Mouse (Mus musculus) hindbrain, embryonic 14.5 days (tissue): Measurements from ENCODE around the gene Lingo3. TPM values are rescaled to one million over a fixed set of nuclear protein-coding genes. Genes with fewer than 3 reads are reported as not detected.

ENCODE experiments used
- ATAC-seq: fragments of 200-750 bp; cut with Nextera tagmentation; 2 replicates; pipeline ENCODE4 v1.8.0; 2017; ENCODE audit warnings: moderate number of reproducible peaks, mild to moderate bottlenecking, moderate TSS enrichment, moderate library complexity; ENCODE audit not compliant: low FRiP score
- DNase-seq: peaks from one replicate; pipeline ENCODE4 v3.0.0-alpha.2; 2015; ENCODE audit warnings: low spot score
- H3K27ac ChIP-seq: fragments of 300-500 bp; sonication (generic); 2 replicates; pipeline ENCODE4 v1.5.1; 2014; ENCODE audit warnings: mild to moderate bottlenecking, moderate library complexity
- H3K27me3 ChIP-seq: fragments of 300-500 bp; sonication (generic); 2 replicates; pipeline ENCODE4 v1.6.1; 2014; ENCODE audit warnings: mild to moderate bottlenecking, low read length, mixed read lengths; ENCODE audit not compliant: control insufficient read depth, insufficient read depth
- H3K36me3 ChIP-seq: fragments of 300-500 bp; sonication (generic); replicated peaks from 2 replicates; pipeline ENCODE4 v1.6.1; 2014; ENCODE audit not compliant: control insufficient read depth, insufficient read depth
- H3K4me1 ChIP-seq: fragments of 300-500 bp; sonication (generic); replicated peaks from 2 replicates; pipeline ENCODE4 v1.6.1; 2014; ENCODE audit warnings: antibody characterized with exemption, low read length, mixed read lengths; ENCODE audit not compliant: control insufficient read depth, insufficient read depth
- H3K4me2 ChIP-seq: fragments of 300-500 bp; sonication (generic); replicated peaks from 2 replicates; pipeline ENCODE4 v1.6.1; 2014; ENCODE audit warnings: mild to moderate bottlenecking, moderate library complexity
- H3K4me3 ChIP-seq: fragments of 300-500 bp; sonication (generic); replicated peaks from 2 replicates; pipeline ENCODE4 v1.5.1; 2014; ENCODE audit warnings: mild to moderate bottlenecking, low read length
- H3K9ac ChIP-seq: fragments of 300-500 bp; sonication (generic); 2 replicates; pipeline ENCODE4 v1.6.1; 2014
- H3K9me3 ChIP-seq: fragments of 300-500 bp; sonication (generic); 2 replicates; pipeline ENCODE4 v1.6.1; 2016; ENCODE audit warnings: low read length; ENCODE audit not compliant: control insufficient read depth
- WGBS: fragments of 180-500 bp; shearing (Covaris S2); extraction: QIAGEN DNeasy Blood & Tissue Kit; methylation state at CpG from one replicate; pipeline ENCODE4 v1.1.7; 2014; 5-methylcytosine and 5-hydroxymethylcytosine counted together
- polyA plus RNA-seq: library from polyadenylated mRNA; unstranded; fragments of >200 nt; fragmentation: Nextera tagmentation; extraction: Ambion mirVana; gene quantifications from 2 replicates; pipeline ENCODE4 v1.2.1, GENCODE M21; 2014

The Lingo3 gene
- polyA plus RNA-seq, 1 experiment from 2014 or later: 9.9 TPM

DNA sequence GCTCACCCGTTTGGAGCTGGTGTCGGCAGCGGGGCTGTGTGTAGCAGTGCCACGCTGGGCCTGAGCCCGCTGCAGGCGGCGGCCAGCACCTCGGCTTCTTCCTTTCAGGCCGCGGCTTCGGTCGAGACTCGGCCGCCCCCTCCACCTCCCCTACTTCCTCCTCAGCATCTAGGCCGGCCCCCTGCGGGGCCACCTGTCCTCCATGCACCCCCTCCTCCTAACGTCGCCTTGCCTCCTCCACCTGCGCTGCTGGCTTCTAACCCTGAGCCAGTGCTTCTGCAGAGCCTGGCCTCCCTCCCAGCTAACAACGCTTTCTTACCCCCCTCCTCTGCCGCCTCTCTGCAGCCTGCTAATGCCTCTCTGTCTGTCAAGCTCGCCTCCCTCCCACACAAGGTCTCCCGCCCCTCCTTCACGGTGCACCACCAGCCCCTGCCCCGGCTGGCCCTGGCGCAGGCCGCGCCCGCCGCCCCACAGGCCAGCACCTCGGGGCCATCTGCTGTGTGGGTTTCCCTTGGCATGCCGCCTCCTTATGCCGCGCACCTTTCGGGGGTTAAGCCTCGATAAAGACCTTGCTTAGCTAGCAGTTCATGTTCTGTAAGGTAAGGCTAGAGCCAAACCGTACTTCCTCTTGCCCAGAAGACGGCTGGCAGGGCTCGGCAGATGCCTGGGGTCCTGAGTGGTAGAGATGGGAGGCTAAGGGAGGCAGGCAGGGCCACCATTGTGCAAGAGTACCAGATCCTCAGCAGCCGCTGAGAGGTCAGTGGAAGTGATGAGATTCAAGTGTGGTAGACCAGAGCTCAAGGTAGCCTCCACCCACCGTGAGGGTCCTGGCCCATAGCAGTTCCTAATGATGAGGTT, 51.4 kb downstream of the Lingo3 start:
- no peak for ATAC-seq
- H3K36me3 ChIP-seq: peaks cover 91% of the 10 kb centered on the region
- WGBS: 74% methylated on average over 41 of the region's 41 CpGs
- H3K27me3 ChIP-seq: no peaks in the 10 kb centered on the region
- no peaks in the 10 kb centered on the region for H3K9me3 ChIP-seq
- H3K4me3 ChIP-seq: no peak overlapping the region
- no peak for DNase-seq
- H3K4me2 ChIP-seq: no peak overlapping the region
- no peak overlapping the region for H3K27ac ChIP-seq
- H3K9ac ChIP-seq: no peak overlapping the region
- peaks cover 9% of the 10 kb centered on the region; the same call in 1 of the 2 replicates for H3K4me1 ChIP-seq

DNA sequence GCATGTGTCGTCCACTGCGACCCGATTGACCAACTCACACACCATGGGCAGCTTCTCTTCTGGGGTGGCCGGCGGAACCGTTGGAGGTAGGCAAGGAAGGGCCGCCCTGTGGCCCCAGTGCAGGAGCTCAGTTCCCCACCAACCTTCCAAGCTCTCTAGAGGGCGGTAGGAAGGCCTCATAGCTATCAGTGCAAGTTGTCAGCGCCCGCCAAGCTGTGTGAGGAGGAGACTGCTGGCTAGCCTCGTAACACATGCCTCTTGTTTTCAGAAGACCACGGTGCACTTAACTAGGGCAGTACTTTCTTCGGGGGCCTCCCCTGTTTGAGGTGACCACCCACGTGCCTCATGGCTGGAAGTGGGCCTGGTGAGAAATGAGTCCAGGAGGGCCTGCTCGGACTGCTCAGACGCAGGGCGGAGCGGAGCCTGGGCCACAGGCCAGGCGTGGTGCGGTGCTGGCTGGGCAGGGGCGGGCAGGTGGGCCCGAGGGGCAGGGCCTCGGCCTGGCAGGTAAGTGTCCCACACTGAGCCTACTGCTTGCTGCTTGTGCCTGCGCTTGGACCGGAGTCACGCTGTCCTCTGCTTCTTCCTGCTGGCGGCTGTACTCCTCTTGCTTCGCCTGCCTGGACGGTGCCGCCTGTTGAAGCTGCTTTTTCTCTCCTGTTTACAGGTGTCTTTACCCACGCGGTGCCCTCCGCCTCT, 52.2 kb downstream of the Lingo3 start:
- H3K9ac ChIP-seq: no peak overlapping the region
- H3K9me3 ChIP-seq: no peaks in the 10 kb centered on the region
- H3K4me2 ChIP-seq: no peak overlapping the region
- no peak overlapping the region for H3K27ac ChIP-seq
- DNase-seq (no peak), ATAC-seq (no peak)
- H3K36me3 ChIP-seq: peaks cover 99% of the 10 kb centered on the region
- H3K4me1 ChIP-seq: peaks cover 2% of the 10 kb centered on the region; the same call in 1 of the 2 replicates
- WGBS: 84% methylated on average over 33 of the region's 33 CpGs
- no peak overlapping the region for H3K4me3 ChIP-seq
- H3K27me3 ChIP-seq: no peaks in the 10 kb centered on the region

DNA sequence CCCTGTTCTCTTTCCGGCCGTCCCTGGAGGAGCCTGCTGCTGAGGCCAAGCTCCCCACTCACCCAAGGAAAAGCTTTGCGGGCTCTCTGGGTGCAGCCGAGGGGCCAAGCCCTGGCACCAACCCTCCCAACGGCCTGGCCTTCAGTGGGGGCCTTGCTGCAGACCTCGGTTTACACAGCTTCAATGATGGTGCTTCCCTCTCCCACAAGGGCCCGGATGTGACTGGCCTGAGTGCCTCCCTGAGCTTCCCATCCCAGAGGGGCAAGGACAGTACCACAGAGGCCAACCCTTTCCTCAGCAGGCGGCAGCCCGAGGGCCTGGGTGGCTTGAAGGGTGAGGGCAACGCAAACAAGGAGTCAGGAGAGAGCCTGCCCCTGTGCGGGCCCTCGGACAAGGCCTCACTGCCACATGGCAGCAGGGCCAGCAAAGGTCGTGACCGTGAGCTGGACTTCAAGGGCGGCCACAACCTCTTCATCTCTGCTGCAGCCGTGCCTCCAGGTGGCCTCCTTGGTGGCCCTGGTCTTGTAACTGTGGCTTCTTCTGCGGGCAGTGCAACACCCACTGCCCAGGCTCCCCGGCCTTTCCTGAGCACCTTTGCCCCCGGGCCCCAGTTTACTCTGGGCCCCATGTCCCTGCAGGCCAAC, 53.0 kb downstream of the Lingo3 start:
- no peak for DNase-seq
- Histone ChIP-seq H3K9me3 (no peaks in the 10 kb centered on the region), H3K9ac (no peak overlapping the region), H3K4me1 (no peaks in the 10 kb centered on the region), H3K27ac (no peak overlapping the region), H3K4me3 (no peak overlapping the region), H3K4me2 (no peak overlapping the region), H3K36me3 (peaks cover 99% of the 10 kb centered on the region), H3K27me3 (no peaks in the 10 kb centered on the region)
- no peak for ATAC-seq
- WGBS: 88% methylated on average over 19 of the region's 19 CpGs

DNA sequence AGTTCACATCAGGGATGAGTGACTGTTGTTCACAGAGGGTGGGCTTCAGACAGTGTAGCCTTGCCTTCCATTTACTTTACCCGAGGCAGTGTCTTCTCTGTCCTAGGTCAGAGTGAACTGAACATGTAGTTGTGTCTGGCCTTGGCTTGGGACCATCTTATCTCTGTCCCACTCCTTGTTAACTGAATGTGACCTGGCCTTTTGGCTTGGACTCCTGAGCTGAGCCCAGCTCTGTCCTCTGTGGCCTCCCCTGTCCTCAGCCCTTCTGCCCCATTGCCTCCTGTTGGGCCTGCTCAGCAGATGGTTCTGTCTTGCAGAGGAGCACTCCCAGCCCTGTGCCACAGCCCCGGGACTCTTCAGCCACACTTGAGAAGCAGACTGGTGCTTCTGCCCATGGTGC, 56.3 kb downstream of the Lingo3 start:
- H3K36me3 ChIP-seq: peaks cover 99% of the 10 kb centered on the region

GRCm38 (mm10) chr10:80785963-80786362, 57.9 kb downstream of the Lingo3 start:
- Histone ChIP-seq H3K27ac (no peak overlapping the region), H3K4me1 (no peaks in the 10 kb centered on the region), H3K4me3 (no peak overlapping the region), H3K4me2 (no peak overlapping the region), H3K36me3 (peaks cover 99% of the 10 kb centered on the region), H3K9ac (no peak overlapping the region), H3K27me3 (no peaks in the 10 kb centered on the region), H3K9me3 (no peaks in the 10 kb centered on the region)
- ATAC-seq: no peak
- DNase-seq: no peak
- 92% methylated on average over 11 of the region's 11 CpGs for WGBS

More for the DNA sequence above, 56.3 kb downstream of the Lingo3 start:
- 83% methylated on average over 2 of the region's 2 CpGs for WGBS
- H3K27me3 ChIP-seq: no peaks in the 10 kb centered on the region
- no peak overlapping the region for H3K4me3 ChIP-seq
- ATAC-seq: no peak
- no peaks in the 10 kb centered on the region for H3K4me1 ChIP-seq
- H3K27ac ChIP-seq: no peak overlapping the region
- H3K9me3 ChIP-seq: no peaks in the 10 kb centered on the region
- DNase-seq: no peak
- H3K4me2 ChIP-seq: no peak overlapping the region
- H3K9ac ChIP-seq: no peak overlapping the region

- no peak overlapping the region for H3K4me2 ChIP-seq
- H3K27me3 ChIP-seq: no peaks in the 10 kb centered on the region
- H3K9me3 ChIP-seq: no peaks in the 10 kb centered on the region
- H3K27ac ChIP-seq: no peak overlapping the region
- DNase-seq: no peak
- H3K4me1 ChIP-seq: no peaks in the 10 kb centered on the region
- no peak overlapping the region for H3K9ac ChIP-seq
- ATAC-seq: no peak
- WGBS: 54% methylated on average over 12 of the region's 12 CpGs
- H3K36me3 ChIP-seq: peaks cover 99% of the 10 kb centered on the region
- no peak overlapping the region for H3K4me3 ChIP-seq
These were observed 59.0 kb downstream of the Lingo3 start for GRCm38 (mm10) chr10:80784871-80785270.

DNA sequence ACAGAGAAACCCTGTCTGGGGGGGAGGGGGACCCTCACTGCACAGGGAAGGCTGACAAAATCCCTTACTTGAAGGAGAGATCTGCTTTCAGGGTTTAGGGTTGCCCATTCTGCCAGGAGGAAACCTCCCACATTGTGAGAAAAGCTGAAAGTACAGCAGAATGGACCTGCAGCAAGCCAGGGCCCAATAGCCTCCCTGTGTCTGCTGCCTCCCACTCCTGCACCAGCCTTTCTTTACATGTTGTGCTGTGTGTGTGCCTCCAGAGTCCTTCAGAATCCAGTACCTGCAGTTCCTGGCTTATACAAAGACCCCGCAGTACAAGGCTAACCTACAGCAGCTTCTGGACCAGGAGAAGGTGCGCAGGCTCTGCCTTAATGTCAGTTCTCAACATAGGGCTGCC, 59.5 kb downstream of the Lingo3 start:
- H3K9ac ChIP-seq: no peak overlapping the region
- H3K4me1 ChIP-seq: no peaks in the 10 kb centered on the region
- no peak for DNase-seq
- 97% methylated on average over 2 of the region's 2 CpGs for WGBS
- H3K27me3 ChIP-seq: no peaks in the 10 kb centered on the region
- H3K36me3 ChIP-seq: peaks cover 100% of the 10 kb centered on the region
- H3K4me2 ChIP-seq: no peak overlapping the region
- no peaks in the 10 kb centered on the region for H3K9me3 ChIP-seq
- no peak overlapping the region for H3K4me3 ChIP-seq
- no peak overlapping the region for H3K27ac ChIP-seq
- no peak for ATAC-seq
